Mouse (Mus musculus) erythroblast, embryonic 14.5 days (primary cell): ENCODE data around the gene Zfp934.
"Not testable (repeated sequence)": the region's sequence is repeated elsewhere in the genome, so short reads cannot be mapped to it uniquely, and the experiment has no call there.

Experiments
- GATA1 ChIP-seq: IDR thresholded peaks from 2 replicates; pipeline ENCODE4 v1.6.1; 2012; ENCODE audit warnings: low read length, inconsistent platforms, mixed read lengths
- TAL1 ChIP-seq: IDR thresholded peaks from 3 replicates; pipeline ENCODE4 v1.6.1; 2012; ENCODE audit warnings: low read length, inconsistent platforms, mixed read lengths

- TF ChIP-seq GATA1, TAL1: not testable (repeated sequence)
Measured at GRCm38 (mm10) chr13:62530129-62530528, 40.9 kb downstream of the Zfp934 start.
